Mouse (Mus musculus) spleen, adult 2 months (tissue): ENCODE data around the gene Map4k2.

ENCODE experiments used
- CTCF ChIP-seq: fragments of 200-500 bp; IDR thresholded peaks from 2 replicates; pipeline ENCODE4 v1.5.1; 2011; ENCODE audit warnings: mild to moderate bottlenecking, inconsistent platforms; ENCODE audit not compliant: insufficient read depth, insufficient read length, insufficient replicate concordance; ENCODE audit errors: extremely low read depth
- POLR2A ChIP-seq: fragments of 200-500 bp; IDR thresholded peaks from 2 replicates; pipeline ENCODE4 v1.6.1; 2011; ENCODE audit warnings: low read depth, low read length, inconsistent platforms

- TF ChIP-seq CTCF (no peak), POLR2A (no peak)
Measured at GRCm38 (mm10) chr19:6400096-6401086, 59.5 kb downstream of the Map4k2 start.
